Mouse (Mus musculus) kidney, embryonic 16.5 days (tissue): Measurements from ENCODE around the gene Frmd4a. TPM values are rescaled to one million over a fixed set of nuclear protein-coding genes. Genes with fewer than 3 reads are reported as not detected.

Experiments
- ATAC-seq: fragments of 200-750 bp; cut with Nextera tagmentation; 2 replicates; pipeline ENCODE4 v1.8.0; 2017; ENCODE audit warnings: moderate TSS enrichment; ENCODE audit not compliant: low FRiP score, low TSS enrichment
- H3K27ac ChIP-seq: fragments of 300-500 bp; sonication (generic); 2 replicates; pipeline ENCODE4 v1.5.1; 2014; ENCODE audit warnings: low read length
- H3K27me3 ChIP-seq: fragments of 300-500 bp; sonication (generic); 2 replicates; pipeline ENCODE4 v1.6.1; 2014; ENCODE audit warnings: low read length, control low read depth, mixed read lengths; ENCODE audit not compliant: insufficient read depth
- H3K36me3 ChIP-seq: fragments of 300-500 bp; sonication (generic); 2 replicates; pipeline ENCODE4 v1.6.1; 2014; ENCODE audit warnings: low read length, control low read depth, mixed read lengths; ENCODE audit not compliant: insufficient read depth
- H3K4me1 ChIP-seq: fragments of 300-500 bp; sonication (generic); 2 replicates; pipeline ENCODE4 v1.6.1; 2014; ENCODE audit warnings: low read length, control low read depth, mixed read lengths; ENCODE audit not compliant: insufficient read depth
- H3K4me2 ChIP-seq: fragments of 300-500 bp; sonication (generic); replicated peaks from 2 replicates; pipeline ENCODE4 v1.6.1; 2014; ENCODE audit warnings: low read depth, low read length
- H3K4me3 ChIP-seq: fragments of 300-500 bp; sonication (generic); 2 replicates; pipeline ENCODE4 v1.5.1; 2014; ENCODE audit warnings: mild to moderate bottlenecking, low read length
- H3K9ac ChIP-seq: fragments of 300-500 bp; sonication (generic); replicated peaks from 2 replicates; pipeline ENCODE4 v1.6.1; 2014; ENCODE audit warnings: low read length
- H3K9me3 ChIP-seq: fragments of 300-500 bp; sonication (generic); 2 replicates; pipeline ENCODE4 v1.6.1; 2016; ENCODE audit warnings: low read length, control low read depth
- WGBS: fragments of 180-500 bp; shearing (Covaris S2); extraction: QIAGEN DNeasy Blood & Tissue Kit; methylation state at CpG from one replicate; pipeline ENCODE4 v1.1.7; 2014; 5-methylcytosine and 5-hydroxymethylcytosine counted together
- polyA plus RNA-seq: library from polyadenylated mRNA; unstranded; fragments of >200 nt; fragmentation: Nextera tagmentation; extraction: Ambion mirVana; gene quantifications from 2 replicates; pipeline ENCODE4 v1.2.1, GENCODE M21; 2015

Frmd4a gene
- polyA plus RNA-seq, 1 experiment from 2014 or later, result 31.2 TPM

DNA sequence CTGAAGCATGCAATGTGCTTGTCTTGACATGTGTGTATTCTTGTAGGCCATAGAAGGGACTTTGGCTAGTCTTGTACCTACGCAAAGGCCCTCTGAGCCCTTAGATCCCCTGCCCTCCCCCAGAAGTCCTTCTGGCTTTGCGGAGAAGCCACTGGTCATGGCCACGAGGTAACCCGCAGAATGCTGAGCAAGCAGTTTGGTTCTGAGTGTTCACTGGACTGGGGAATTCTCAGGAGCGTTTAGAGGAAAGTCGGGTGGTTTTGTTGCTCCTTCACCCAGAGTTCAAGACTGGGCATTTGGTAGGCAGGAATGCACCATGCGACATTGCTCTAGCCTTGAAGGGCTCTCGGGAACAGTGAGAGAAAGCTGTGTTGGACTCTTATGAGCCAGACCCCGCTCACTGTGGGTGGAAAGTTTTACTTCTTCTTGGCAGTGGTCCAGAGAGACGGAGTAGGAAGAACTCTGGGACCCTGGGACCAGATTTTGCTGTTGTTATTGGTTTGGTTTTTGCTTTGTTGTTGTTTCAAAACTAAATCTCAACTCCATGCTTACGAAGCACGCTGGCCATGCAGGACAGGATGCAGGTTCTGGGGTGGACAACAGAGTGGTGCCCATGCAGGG, 432.5 kb downstream of the Frmd4a start:
- H3K27ac ChIP-seq, result peak overlapping the region; percentile 20; the same call in 1 of the 2 replicates
- H3K4me2 ChIP-seq, result peak overlapping the region; percentile 8; the same call in 1 of the 2 replicates
- no peak overlapping the region for H3K4me3 ChIP-seq
- H3K27me3 ChIP-seq, result no peaks in the 10 kb centered on the region
- H3K4me1 ChIP-seq, result peaks cover 28% of the 10 kb centered on the region
- no peaks in the 10 kb centered on the region for H3K36me3 ChIP-seq
- 0 out of 2 replicates have a peak, but pooled peaks have one; percentile 31 for ATAC-seq
- no peak overlapping the region for H3K9ac ChIP-seq
- no peaks in the 10 kb centered on the region for H3K9me3 ChIP-seq
- WGBS, result 51% methylated on average over 12 of the region's 12 CpGs

GRCm38 (mm10) chr2:4452590-4453400, 435.3 kb downstream of the Frmd4a start:
- Histone ChIP-seq H3K27me3 (no peaks in the 10 kb centered on the region), H3K9me3 (no peaks in the 10 kb centered on the region), H3K27ac (peak overlapping the region; percentile 34; the same call in 1 of the 2 replicates), H3K36me3 (no peaks in the 10 kb centered on the region), H3K4me3 (no peak overlapping the region), H3K9ac (0 out of 2 replicates have a peak overlapping the region, but pooled peaks have one; percentile 16), H3K4me2 (no peak overlapping the region), H3K4me1 (peaks cover 26% of the 10 kb centered on the region)
- WGBS, result 50% methylated on average over 12 of the region's 12 CpGs
- ATAC-seq, result peak; percentile 71

DNA sequence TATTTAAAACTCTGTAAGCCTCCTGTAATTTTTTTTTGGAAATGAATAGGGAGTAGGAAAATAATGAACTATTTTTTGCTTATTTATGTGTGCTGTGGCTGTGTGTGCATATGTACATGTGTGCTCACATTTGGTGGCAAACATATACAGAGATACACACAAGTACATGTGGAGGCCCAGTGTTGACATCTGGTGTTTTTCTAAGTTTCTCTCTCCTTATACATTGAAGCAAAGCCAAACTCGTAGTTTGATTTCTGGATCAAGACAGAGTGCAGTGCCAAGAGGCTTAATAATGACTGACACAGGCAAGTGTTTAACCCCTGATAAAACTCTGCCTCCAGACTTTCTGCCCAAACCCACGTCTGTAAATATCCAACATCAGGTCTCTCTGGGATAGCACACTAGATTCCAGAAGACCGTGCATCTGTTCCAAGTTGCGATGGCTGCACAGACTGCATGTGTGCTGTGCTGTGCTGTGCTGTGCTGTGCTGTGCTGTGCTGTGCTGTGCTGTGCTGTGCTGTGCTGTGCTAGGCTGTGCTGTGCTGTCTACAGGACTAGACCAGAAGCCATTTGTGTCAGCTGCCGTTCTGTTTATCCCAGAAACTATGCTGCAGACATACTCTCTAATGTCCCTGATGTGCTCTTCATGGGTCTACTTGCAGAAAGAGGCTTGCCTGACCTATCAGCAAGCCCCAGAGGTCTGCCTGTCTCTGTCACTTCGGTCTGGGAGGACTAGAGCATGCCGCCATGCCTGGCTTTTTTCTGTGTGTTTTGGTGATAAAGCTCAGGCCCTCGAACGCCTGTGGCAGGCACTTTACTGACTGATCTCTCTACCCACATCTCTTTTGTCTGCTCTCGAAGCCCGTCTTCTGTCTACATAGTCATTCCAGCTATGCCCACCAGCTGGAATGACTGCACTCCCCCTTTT, 437.8 kb downstream of the Frmd4a start:
- H3K27me3 ChIP-seq, result no peaks in the 10 kb centered on the region
- H3K27ac ChIP-seq, result no peak overlapping the region
- no peak overlapping the region for H3K9ac ChIP-seq
- no peaks in the 10 kb centered on the region for H3K36me3 ChIP-seq
- no peaks in the 10 kb centered on the region for H3K9me3 ChIP-seq
- H3K4me2 ChIP-seq, result no peak overlapping the region
- H3K4me3 ChIP-seq, result no peak overlapping the region
- no peak for ATAC-seq
- peaks cover 20% of the 10 kb centered on the region for H3K4me1 ChIP-seq
- WGBS, result 81% methylated on average over 11 of the region's 11 CpGs

DNA sequence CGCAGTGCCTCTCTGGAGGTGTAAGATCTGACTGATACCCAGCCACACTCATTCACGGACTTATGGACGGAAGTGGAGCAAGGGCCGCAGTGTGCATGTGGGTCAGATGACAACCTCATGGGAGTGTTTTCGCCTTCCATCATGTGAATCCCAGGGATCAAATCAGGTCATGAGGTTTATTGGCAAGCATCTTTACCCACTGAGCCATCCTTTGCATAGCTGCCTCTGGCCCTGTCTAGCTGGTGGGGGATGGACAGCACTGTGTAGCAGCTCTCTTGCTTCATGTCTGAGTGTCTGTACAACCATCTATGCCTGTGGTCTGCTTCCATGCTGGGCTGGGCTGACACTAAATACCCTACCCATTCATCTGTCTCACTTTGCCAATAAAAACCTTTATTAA, 443.4 kb downstream of the Frmd4a start:
- H3K9ac ChIP-seq, result no peak overlapping the region
- no peak overlapping the region for H3K4me2 ChIP-seq
- no peaks in the 10 kb centered on the region for H3K9me3 ChIP-seq
- no peaks in the 10 kb centered on the region for H3K27me3 ChIP-seq
- 68% methylated on average over 5 of the region's 5 CpGs for WGBS
- peaks cover 23% of the 10 kb centered on the region for H3K4me1 ChIP-seq
- H3K27ac ChIP-seq, result no peak overlapping the region
- ATAC-seq, result no peak
- H3K36me3 ChIP-seq, result no peaks in the 10 kb centered on the region
- no peak overlapping the region for H3K4me3 ChIP-seq

DNA sequence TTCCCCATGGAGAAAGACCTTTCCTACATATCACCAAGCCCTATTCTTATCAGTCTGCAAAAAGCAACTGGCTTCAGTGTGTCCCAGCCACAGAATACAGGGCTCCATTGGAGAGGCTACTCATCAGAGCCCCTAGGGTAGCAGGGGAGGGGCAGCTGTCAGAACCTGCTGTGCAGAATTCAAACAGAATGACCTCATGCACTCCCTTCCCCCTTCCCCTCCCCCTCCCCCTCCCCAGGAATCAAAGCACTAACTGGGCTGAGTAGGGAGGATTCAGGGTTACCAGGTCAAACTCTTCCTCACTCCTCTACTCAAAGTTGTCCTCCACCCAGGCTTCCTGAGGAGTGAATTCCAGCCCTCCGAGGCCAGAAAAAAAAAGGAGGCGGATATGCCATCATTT, 444.0 kb downstream of the Frmd4a start:
- no peak for ATAC-seq

GRCm38 (mm10) chr2:4462480-4462879, 445.0 kb downstream of the Frmd4a start:
- Histone ChIP-seq H3K4me1 (peaks cover 23% of the 10 kb centered on the region), H3K4me2 (no peak overlapping the region; the same call in 1 of the 2 replicates), H3K9me3 (no peaks in the 10 kb centered on the region), H3K4me3 (no peak overlapping the region), H3K36me3 (no peaks in the 10 kb centered on the region), H3K27ac (no peak overlapping the region), H3K9ac (no peak overlapping the region), H3K27me3 (no peaks in the 10 kb centered on the region)
- WGBS, result 47% methylated on average over 11 of the region's 11 CpGs
- ATAC-seq, result peak; percentile 47; the same call in 1 of the 2 replicates

More for the DNA sequence above, 444.0 kb downstream of the Frmd4a start:
- Histone ChIP-seq H3K4me1 (peaks cover 23% of the 10 kb centered on the region), H3K27me3 (no peaks in the 10 kb centered on the region), H3K4me2 (no peak overlapping the region), H3K9ac (no peak overlapping the region), H3K9me3 (no peaks in the 10 kb centered on the region), H3K27ac (no peak overlapping the region), H3K4me3 (no peak overlapping the region), H3K36me3 (no peaks in the 10 kb centered on the region)
- 19% methylated on average over 2 of the region's 2 CpGs for WGBS

- H3K4me1 ChIP-seq, result peaks cover 13% of the 10 kb centered on the region
- H3K36me3 ChIP-seq, result peaks cover 8% of the 10 kb centered on the region; the same call in 1 of the 2 replicates
- H3K9ac ChIP-seq, result no peak overlapping the region
- no peaks in the 10 kb centered on the region for H3K27me3 ChIP-seq
- H3K9me3 ChIP-seq, result peaks cover 10% of the 10 kb centered on the region
- no peak overlapping the region for H3K4me3 ChIP-seq
- ATAC-seq, result no peak
- WGBS, result 56% methylated on average over 3 of the region's 3 CpGs
- no peak overlapping the region for H3K27ac ChIP-seq
- no peak overlapping the region for H3K4me2 ChIP-seq
These were observed 448.6 kb downstream of the Frmd4a start for GRCm38 (mm10) chr2:4466084-4466483.

DNA sequence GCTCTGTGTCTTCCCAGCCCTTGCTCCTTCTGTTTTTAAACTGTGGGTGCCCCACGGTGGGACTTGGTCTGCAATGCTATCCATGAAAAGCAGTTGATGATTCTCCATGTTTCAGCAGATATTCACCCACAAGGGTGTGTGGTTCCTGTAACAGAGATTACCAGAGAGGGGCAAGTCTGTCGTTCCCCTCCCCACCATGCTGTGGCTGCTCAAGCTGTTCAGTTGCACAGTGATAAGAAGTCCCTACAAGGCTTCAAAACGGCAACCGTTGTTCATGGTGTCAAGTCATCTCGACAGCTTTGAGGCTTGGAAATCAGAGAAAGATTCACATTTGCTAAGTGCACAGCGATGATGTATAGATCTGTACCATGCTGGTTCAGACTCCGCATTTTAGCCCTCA, 449.8 kb downstream of the Frmd4a start:
- no peak for ATAC-seq
- no peaks in the 10 kb centered on the region for H3K27me3 ChIP-seq
- H3K9me3 ChIP-seq, result peaks cover 10% of the 10 kb centered on the region
- no peak overlapping the region for H3K27ac ChIP-seq
- no peak overlapping the region for H3K9ac ChIP-seq
- peaks cover 8% of the 10 kb centered on the region; the same call in 1 of the 2 replicates for H3K36me3 ChIP-seq
- WGBS, result 93% methylated on average over 7 of the region's 7 CpGs
- no peak overlapping the region for H3K4me3 ChIP-seq
- no peak overlapping the region for H3K4me2 ChIP-seq
- peaks cover under 1% of the 10 kb centered on the region; the same call in 1 of the 2 replicates for H3K4me1 ChIP-seq

DNA sequence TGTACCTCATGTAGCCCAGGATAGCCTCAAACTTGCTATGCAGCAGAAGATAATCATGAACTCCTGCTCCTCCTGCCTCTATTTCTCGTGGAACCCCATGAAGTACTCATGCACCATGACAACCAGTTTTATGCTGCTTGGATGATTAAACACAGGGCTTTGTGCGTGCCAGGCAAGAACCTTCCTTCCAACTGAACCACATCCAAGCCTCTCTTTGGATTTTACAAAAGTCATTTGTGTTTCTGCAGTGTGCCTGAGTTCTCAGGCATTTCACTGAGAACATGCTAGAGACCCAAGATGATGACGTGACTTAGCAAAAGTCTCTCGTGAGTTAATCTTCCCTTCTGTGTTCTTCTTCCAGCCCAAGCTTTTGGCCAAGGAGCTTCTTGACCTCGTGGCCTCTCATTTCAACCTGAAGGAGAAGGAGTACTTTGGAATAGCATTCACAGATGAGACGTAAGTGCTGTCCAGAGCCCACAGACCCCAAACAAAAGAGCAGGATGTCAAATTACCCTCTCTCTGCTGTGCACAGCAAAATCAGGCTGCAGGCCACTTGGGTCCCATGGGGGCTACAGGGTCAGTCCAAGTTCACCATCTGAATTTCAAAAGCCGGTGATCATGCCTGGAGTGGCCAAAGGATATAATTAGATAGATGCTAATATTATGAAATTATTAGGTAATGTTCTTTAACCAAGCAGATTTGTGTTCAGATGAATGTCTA, 455.4 kb downstream of the Frmd4a start:
- peaks cover 12% of the 10 kb centered on the region for H3K4me1 ChIP-seq
- H3K27me3 ChIP-seq, result no peaks in the 10 kb centered on the region
- no peak overlapping the region for H3K9ac ChIP-seq
- no peak overlapping the region for H3K4me3 ChIP-seq
- H3K9me3 ChIP-seq, result peaks cover 10% of the 10 kb centered on the region
- WGBS, result 57% methylated on average over 7 of the region's 7 CpGs
- no peak overlapping the region for H3K4me2 ChIP-seq
- ATAC-seq, result no peak
- 0 out of 2 replicates have a peak overlapping the region, but pooled peaks have one; percentile 7 for H3K27ac ChIP-seq
- H3K36me3 ChIP-seq, result peaks cover 8% of the 10 kb centered on the region; the same call in 1 of the 2 replicates
